Mouse (Mus musculus): Measurements from ENCODE around the gene Ap1ar. TPM values are rescaled to one million over a fixed set of nuclear protein-coding genes. Genes with fewer than 3 reads are reported as not detected.
A peak's percentile ranks its signal among the peaks of the same experiment; 100 is the strongest.

The Ap1ar gene
- polyA plus RNA-seq, 1 experiment from 2014 or later: 40.2 TPM

DNA sequence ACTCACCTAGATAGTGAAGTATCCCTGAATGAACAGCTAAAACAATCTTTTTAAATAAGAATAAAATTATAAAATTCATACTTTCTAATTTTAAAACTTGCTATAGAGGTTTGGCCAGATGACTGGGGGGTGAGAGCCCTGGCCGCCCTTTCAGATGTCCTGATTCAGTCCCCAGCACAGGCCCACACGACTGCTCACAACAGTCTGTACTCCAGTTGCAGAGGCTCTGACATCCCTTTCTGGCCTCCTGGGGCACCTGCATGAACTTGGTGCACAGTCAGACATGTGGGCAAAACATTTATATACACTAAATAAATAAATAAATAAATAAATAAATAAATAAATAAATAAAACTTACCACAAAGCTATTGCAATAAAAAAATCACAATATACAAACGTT is 71.4 kb downstream of the Ap1ar start:
- no peak overlapping the region for H3K27ac ChIP-seq
- H3K4me2 ChIP-seq (ENCODE audit: low read length): no peak overlapping the region
- H3K9me3 ChIP-seq (replicated peaks; ENCODE audit: low read length): no peaks in the 10 kb centered on the region
- ATAC-seq (replicated peaks; ENCODE audit: low FRiP score, low read depth) (no peak), DNase-seq (ENCODE audit: low spot score) (no peak)
- 69% methylated on average over 3 of the region's 3 CpGs for WGBS
- H3K27me3 ChIP-seq (ENCODE audit: insufficient read depth, low read length): no peaks in the 10 kb centered on the region
- H3K4me1 ChIP-seq (replicated peaks; ENCODE audit: insufficient read depth, low read length): no peaks in the 10 kb centered on the region
- H3K36me3 ChIP-seq (ENCODE audit: insufficient read depth, low read length): no peaks in the 10 kb centered on the region
- no peak overlapping the region for H3K4me3 ChIP-seq (replicated peaks; ENCODE audit: low read depth, low read length)
- no peak for TF ChIP-seq CTCF (IDR thresholded peaks at IDR 0.05; ENCODE audit: low read depth)
- no peak overlapping the region for H3K9ac ChIP-seq (ENCODE audit: low read depth, low read length)

DNA sequence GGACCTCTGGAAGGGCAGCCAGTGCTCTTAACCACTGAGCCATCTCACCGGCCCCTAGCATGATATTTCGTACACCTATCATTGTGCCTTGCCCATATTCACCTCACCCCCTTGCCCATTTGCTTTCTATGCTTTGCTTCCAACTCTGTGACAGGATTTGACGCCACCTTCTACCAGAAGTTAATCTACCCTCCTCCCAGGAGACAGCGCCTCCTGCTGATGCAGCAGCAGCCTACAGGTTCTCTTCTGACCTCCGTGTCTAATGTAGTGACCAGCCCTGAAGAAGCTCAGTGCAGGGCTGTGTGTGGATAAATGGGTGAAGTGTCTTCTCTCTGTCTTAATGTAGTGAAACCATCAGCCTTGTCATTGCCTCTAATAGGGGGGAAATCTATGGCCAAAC is 72.8 kb downstream of the Ap1ar start:
- Histone ChIP-seq H3K4me1 (replicated peaks; ENCODE audit: insufficient read depth, low read length) (no peaks in the 10 kb centered on the region), H3K27me3 (ENCODE audit: insufficient read depth, low read length) (no peaks in the 10 kb centered on the region), H3K4me2 (ENCODE audit: low read length) (no peak overlapping the region), H3K4me3 (replicated peaks; ENCODE audit: low read depth, low read length) (no peak overlapping the region), H3K36me3 (ENCODE audit: insufficient read depth, low read length) (no peaks in the 10 kb centered on the region), H3K9me3 (replicated peaks; ENCODE audit: low read length) (no peaks in the 10 kb centered on the region), H3K9ac (ENCODE audit: low read depth, low read length) (no peak overlapping the region), H3K27ac (no peak overlapping the region)
- ATAC-seq (replicated peaks; ENCODE audit: low FRiP score, low read depth) (no peak), DNase-seq (ENCODE audit: low spot score) (no peak)
- WGBS: 64% methylated on average over 5 of the region's 5 CpGs
- TF ChIP-seq CTCF (IDR thresholded peaks at IDR 0.05; ENCODE audit: low read depth): peak; percentile 36; the same call in 1 of the 2 replicates

GRCm38 (mm10) chr3:127763076-127763612 is 74.2 kb downstream of the Ap1ar start:
- no peak overlapping the region for H3K4me3 ChIP-seq (replicated peaks; ENCODE audit: low read depth, low read length)
- H3K4me1 ChIP-seq (replicated peaks; ENCODE audit: insufficient read depth, low read length): no peaks in the 10 kb centered on the region
- no peak for ATAC-seq (replicated peaks; ENCODE audit: low FRiP score, low read depth)
- 23% methylated on average over 7 of the region's 7 CpGs for whole genome bisulfite sequencing
- peak; percentile 86 for TF ChIP-seq CTCF (IDR thresholded peaks at IDR 0.05; ENCODE audit: low read depth)
- DNase-seq (ENCODE audit: low spot score): peak; percentile 92
- H3K9me3 ChIP-seq (replicated peaks; ENCODE audit: low read length): no peaks in the 10 kb centered on the region
- no peak overlapping the region for H3K27ac ChIP-seq
- no peak overlapping the region for H3K9ac ChIP-seq (ENCODE audit: low read depth, low read length)
- H3K4me2 ChIP-seq (ENCODE audit: low read length): no peak overlapping the region
- H3K36me3 ChIP-seq (ENCODE audit: insufficient read depth, low read length): no peaks in the 10 kb centered on the region
- 0 out of 2 replicates have a peak, but pooled peaks cover 5% of the 10 kb centered on the region for H3K27me3 ChIP-seq (ENCODE audit: insufficient read depth, low read length)

DNA sequence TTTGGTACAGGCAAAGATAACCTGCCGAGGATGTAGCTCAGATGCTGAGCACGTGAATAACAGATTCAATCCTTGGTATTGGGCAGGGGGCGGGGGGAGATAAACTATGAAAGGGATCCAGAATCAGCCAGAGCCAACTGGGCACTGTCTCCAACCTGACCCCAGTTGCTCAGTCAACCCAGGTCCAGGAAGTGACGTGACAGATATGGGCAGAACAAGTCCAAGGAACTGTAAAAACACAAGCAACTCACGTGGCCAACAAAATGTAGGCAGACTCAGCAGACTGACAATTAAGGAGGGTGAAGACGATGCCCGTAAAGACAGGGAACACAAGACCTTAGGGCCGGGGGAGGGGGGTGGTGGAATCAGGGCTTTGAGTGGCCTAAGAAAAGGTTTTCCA is 74.9 kb downstream of the Ap1ar start:
- no peak overlapping the region for H3K4me2 ChIP-seq (ENCODE audit: low read length)
- DNase-seq (ENCODE audit: low spot score): no peak
- no peak for ATAC-seq (replicated peaks; ENCODE audit: low FRiP score, low read depth)
- no peak overlapping the region for H3K9ac ChIP-seq (ENCODE audit: low read depth, low read length)
- no peaks in the 10 kb centered on the region for H3K36me3 ChIP-seq (ENCODE audit: insufficient read depth, low read length)
- no peak for TF ChIP-seq CTCF (IDR thresholded peaks at IDR 0.05; ENCODE audit: low read depth)
- 0 out of 2 replicates have a peak, but pooled peaks cover 7% of the 10 kb centered on the region for H3K27me3 ChIP-seq (ENCODE audit: insufficient read depth, low read length)
- no peak overlapping the region for H3K4me3 ChIP-seq (replicated peaks; ENCODE audit: low read depth, low read length)
- H3K9me3 ChIP-seq (replicated peaks; ENCODE audit: low read length): no peaks in the 10 kb centered on the region
- H3K4me1 ChIP-seq (replicated peaks; ENCODE audit: insufficient read depth, low read length): no peaks in the 10 kb centered on the region
- 47% methylated on average over 8 of the region's 8 CpGs for WGBS
- no peak overlapping the region for H3K27ac ChIP-seq

- Histone ChIP-seq H3K36me3 (ENCODE audit: insufficient read depth, low read length) (no peaks in the 10 kb centered on the region), H3K4me1 (replicated peaks; ENCODE audit: insufficient read depth, low read length) (no peaks in the 10 kb centered on the region), H3K9me3 (replicated peaks; ENCODE audit: low read length) (no peaks in the 10 kb centered on the region), H3K4me2 (ENCODE audit: low read length) (no peak overlapping the region), H3K27ac (no peak overlapping the region), H3K9ac (ENCODE audit: low read depth, low read length) (no peak overlapping the region), H3K4me3 (replicated peaks; ENCODE audit: low read depth, low read length) (no peak overlapping the region), H3K27me3 (ENCODE audit: insufficient read depth, low read length) (0 out of 2 replicates have a peak, but pooled peaks cover 7% of the 10 kb centered on the region)
- WGBS: 20% methylated on average over 8 of the region's 8 CpGs
- ATAC-seq (replicated peaks; ENCODE audit: low FRiP score, low read depth) (no peak), DNase-seq (ENCODE audit: low spot score) (peak; percentile 72)
- TF ChIP-seq CTCF (IDR thresholded peaks at IDR 0.05; ENCODE audit: low read depth): peak; percentile 79
Observed at GRCm38 (mm10) chr3:127759212-127759611, 78.1 kb downstream of the Ap1ar start.

GRCm38 (mm10) chr3:127758806-127759205 is 78.5 kb downstream of the Ap1ar start:
- 73% methylated on average over 4 of the region's 4 CpGs for WGBS
- DNase-seq (ENCODE audit: low spot score) (no peak), ATAC-seq (replicated peaks; ENCODE audit: low FRiP score, low read depth) (no peak)
- H3K4me1 ChIP-seq (replicated peaks; ENCODE audit: insufficient read depth, low read length): no peaks in the 10 kb centered on the region
- no peak overlapping the region for H3K4me2 ChIP-seq (ENCODE audit: low read length)
- no peak overlapping the region for H3K4me3 ChIP-seq (replicated peaks; ENCODE audit: low read depth, low read length)
- no peak overlapping the region for H3K9ac ChIP-seq (ENCODE audit: low read depth, low read length)
- H3K36me3 ChIP-seq (ENCODE audit: insufficient read depth, low read length): no peaks in the 10 kb centered on the region
- no peaks in the 10 kb centered on the region for H3K9me3 ChIP-seq (replicated peaks; ENCODE audit: low read length)
- TF ChIP-seq CTCF (IDR thresholded peaks at IDR 0.05; ENCODE audit: low read depth): no peak
- H3K27me3 ChIP-seq (ENCODE audit: insufficient read depth, low read length): 0 out of 2 replicates have a peak, but pooled peaks cover 7% of the 10 kb centered on the region
- no peak overlapping the region for H3K27ac ChIP-seq

- Histone ChIP-seq H3K4me2 (ENCODE audit: low read length) (no peak overlapping the region), H3K9me3 (replicated peaks; ENCODE audit: low read length) (no peaks in the 10 kb centered on the region), H3K4me3 (replicated peaks; ENCODE audit: low read depth, low read length) (no peak overlapping the region), H3K4me1 (replicated peaks; ENCODE audit: insufficient read depth, low read length) (no peaks in the 10 kb centered on the region), H3K27ac (no peak overlapping the region), H3K27me3 (ENCODE audit: insufficient read depth, low read length) (0 out of 2 replicates have a peak, but pooled peaks cover 7% of the 10 kb centered on the region), H3K9ac (ENCODE audit: low read depth, low read length) (no peak overlapping the region), H3K36me3 (ENCODE audit: insufficient read depth, low read length) (no peaks in the 10 kb centered on the region)
- DNase-seq (ENCODE audit: low spot score) (no peak), ATAC-seq (replicated peaks; ENCODE audit: low FRiP score, low read depth) (no peak)
- TF ChIP-seq CTCF (IDR thresholded peaks at IDR 0.05; ENCODE audit: low read depth): no peak
Observed at GRCm38 (mm10) chr3:127757886-127758301, 79.4 kb downstream of the Ap1ar start.

Other genes starting within 250 kb of the Ap1ar start
- gene Neurog2, start 204.4 kb downstream of the Ap1ar start, polyA plus RNA-seq (2015; fragmentation: Nextera tagmentation; extraction: Ambion mirVana): not detected in 2 replicates
- 0.61 and 0.75 TPM in 2 replicates for gene Alpk1, start 57.0 kb downstream of the Ap1ar start, polyA plus RNA-seq (2015; fragmentation: Nextera tagmentation; extraction: Ambion mirVana)
- gene Tifa, start 47.7 kb downstream of the Ap1ar start, polyA plus RNA-seq (2015; fragmentation: Nextera tagmentation; extraction: Ambion mirVana): 7.0 and 7.7 TPM in 2 replicates
- gene Fam241a, start 58.8 kb upstream of the Ap1ar start, polyA plus RNA-seq (2015; fragmentation: Nextera tagmentation; extraction: Ambion mirVana): 14.1 and 16.6 TPM in 2 replicates

All from kidney, postnatal 0 days (tissue).